Mouse (Mus musculus) intestine, embryonic 15.5 days (tissue): ENCODE results near the gene Slc8a3. TPM values are rescaled to one million over a fixed set of nuclear protein-coding genes. Genes with fewer than 3 reads are reported as not detected.

Experiments
- ATAC-seq: fragments of 200-750 bp; cut with Nextera tagmentation; 2 replicates; pipeline ENCODE4 v1.8.0; 2017; ENCODE audit warnings: moderate TSS enrichment, moderate library complexity
- H3K27ac ChIP-seq: fragments of 300-500 bp; sonication (generic); 2 replicates; pipeline ENCODE4 v1.5.1; 2015; ENCODE audit warnings: mild to moderate bottlenecking, inconsistent platforms
- H3K27me3 ChIP-seq: fragments of 300-500 bp; sonication (generic); replicated peaks from 2 replicates; pipeline ENCODE4 v1.6.1; 2015; ENCODE audit warnings: inconsistent platforms
- H3K36me3 ChIP-seq: fragments of 300-500 bp; sonication (generic); 2 replicates; pipeline ENCODE4 v1.6.1; 2015; ENCODE audit warnings: inconsistent platforms
- H3K4me1 ChIP-seq: fragments of 300-500 bp; sonication (generic); replicated peaks from 2 replicates; pipeline ENCODE4 v1.6.1; 2015; ENCODE audit warnings: inconsistent platforms
- H3K4me2 ChIP-seq: fragments of 300-500 bp; sonication (generic); replicated peaks from 2 replicates; pipeline ENCODE4 v1.6.1; 2015; ENCODE audit warnings: mild to moderate bottlenecking, inconsistent platforms
- H3K4me3 ChIP-seq: fragments of 300-500 bp; sonication (generic); replicated peaks from 2 replicates; pipeline ENCODE4 v1.5.1; 2015; ENCODE audit warnings: inconsistent platforms
- H3K9ac ChIP-seq: fragments of 300-500 bp; sonication (generic); 2 replicates; pipeline ENCODE4 v1.6.1; 2015; ENCODE audit warnings: inconsistent platforms
- H3K9me3 ChIP-seq: fragments of 300-500 bp; sonication (generic); 2 replicates; pipeline ENCODE4 v1.6.1; 2016; ENCODE audit warnings: inconsistent platforms
- WGBS: fragments of 180-500 bp; shearing (Covaris S2); methylation state at CpG from one replicate; pipeline ENCODE4 v1.1.7; 2015; 5-methylcytosine and 5-hydroxymethylcytosine counted together
- polyA plus RNA-seq: library from polyadenylated mRNA; unstranded; fragments of >200 nt; fragmentation: Nextera tagmentation; extraction: Ambion mirVana; gene quantifications from 2 replicates; pipeline ENCODE4 v1.2.1, GENCODE M21; 2015

Slc8a3 gene
- polyA plus RNA-seq, 1 experiment from 2014 or later = 0.40 TPM

DNA sequence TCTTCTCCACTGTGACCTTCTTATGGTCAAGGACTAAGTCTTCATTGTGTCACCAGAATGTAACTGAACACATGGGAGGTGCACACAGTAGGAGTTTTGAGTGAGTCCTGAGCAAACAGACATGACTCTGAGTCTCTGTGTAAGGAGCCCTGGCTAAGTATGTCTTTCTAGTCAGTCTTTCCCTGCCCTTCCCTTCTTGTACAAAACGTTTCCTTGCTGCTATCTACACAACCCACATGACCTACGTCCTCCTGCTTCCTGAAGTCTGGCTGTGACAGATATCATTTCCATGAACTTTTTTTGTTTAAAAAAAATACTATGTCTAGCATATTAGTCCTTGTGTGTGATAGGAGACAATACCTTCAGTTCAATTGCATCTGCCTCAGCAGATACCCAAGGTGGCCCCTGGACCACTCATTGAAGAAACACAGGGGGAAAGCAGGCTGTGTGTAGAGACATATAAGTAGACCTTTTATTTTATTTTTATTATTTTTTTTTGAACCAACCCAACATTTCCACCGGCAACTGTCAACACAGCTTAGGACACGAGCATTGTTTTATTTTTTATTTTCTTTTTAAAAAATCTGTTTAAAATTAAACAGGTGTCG, 135.4 kb downstream of the Slc8a3 start:
- no peak overlapping the region for H3K27ac ChIP-seq
- no peaks in the 10 kb centered on the region for H3K36me3 ChIP-seq
- no peaks in the 10 kb centered on the region for H3K9me3 ChIP-seq
- ATAC-seq = no peak
- 68% methylated on average over 5 of the region's 5 CpGs for WGBS
- H3K4me1 ChIP-seq = no peaks in the 10 kb centered on the region
- H3K4me3 ChIP-seq = no peak overlapping the region
- no peak overlapping the region for H3K4me2 ChIP-seq
- no peaks in the 10 kb centered on the region for H3K27me3 ChIP-seq
- H3K9ac ChIP-seq = no peak overlapping the region

DNA sequence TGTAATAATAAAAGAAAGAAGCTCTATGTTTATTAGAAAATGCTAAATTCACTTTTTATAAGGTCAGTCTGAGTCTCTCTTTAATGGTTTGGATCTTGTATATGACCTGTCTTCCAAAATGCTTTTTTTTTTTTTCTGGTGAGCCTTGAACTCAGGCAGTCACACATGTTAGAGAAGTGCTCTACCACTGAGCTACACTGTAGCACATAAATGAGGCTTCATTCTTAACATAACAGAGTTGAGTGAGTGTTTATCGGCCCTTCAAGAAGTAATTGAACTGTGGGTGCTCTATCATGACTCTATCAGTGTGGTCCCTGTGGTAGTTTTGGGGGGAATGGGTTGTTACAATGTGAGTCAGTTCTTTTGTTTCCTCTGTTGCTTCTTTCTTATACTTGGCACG, 139.0 kb downstream of the Slc8a3 start:
- no peak overlapping the region for H3K9ac ChIP-seq
- no peak overlapping the region for H3K4me2 ChIP-seq
- H3K4me1 ChIP-seq = no peaks in the 10 kb centered on the region
- no peaks in the 10 kb centered on the region for H3K36me3 ChIP-seq
- no peaks in the 10 kb centered on the region for H3K9me3 ChIP-seq
- H3K27me3 ChIP-seq = no peaks in the 10 kb centered on the region
- no peak for ATAC-seq
- no peak overlapping the region for H3K27ac ChIP-seq
- no peak overlapping the region for H3K4me3 ChIP-seq
- WGBS = 84% methylated on average over 2 of the region's 2 CpGs

DNA sequence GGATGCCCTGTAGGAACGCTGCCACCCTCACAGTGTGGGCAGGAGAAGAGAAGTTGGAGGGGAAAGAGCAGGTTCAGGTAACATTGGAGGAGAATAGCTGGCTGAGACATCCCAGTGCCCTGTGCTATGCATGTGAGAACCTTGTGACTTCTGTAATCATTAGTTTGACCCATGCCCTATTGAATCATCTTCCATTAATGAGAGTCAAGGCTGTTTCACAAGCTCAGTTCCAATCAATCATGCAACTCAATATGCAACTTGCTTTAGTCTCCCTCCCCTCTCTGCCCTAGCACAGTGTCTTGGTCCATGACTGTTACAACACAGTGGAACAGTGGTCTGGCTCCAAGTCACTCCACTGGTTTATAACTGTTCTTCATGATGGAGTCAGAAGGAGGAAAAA, 143.3 kb downstream of the Slc8a3 start:
- H3K4me1 ChIP-seq = no peaks in the 10 kb centered on the region
- no peak overlapping the region for H3K27ac ChIP-seq
- H3K9ac ChIP-seq = no peak overlapping the region
- H3K9me3 ChIP-seq = no peaks in the 10 kb centered on the region
- no peak overlapping the region for H3K4me2 ChIP-seq
- no peak for ATAC-seq
- no peak overlapping the region for H3K4me3 ChIP-seq
- WGBS = 67% methylated on average over 1 of the region's 1 CpGs
- no peaks in the 10 kb centered on the region for H3K36me3 ChIP-seq
- H3K27me3 ChIP-seq = no peaks in the 10 kb centered on the region

DNA sequence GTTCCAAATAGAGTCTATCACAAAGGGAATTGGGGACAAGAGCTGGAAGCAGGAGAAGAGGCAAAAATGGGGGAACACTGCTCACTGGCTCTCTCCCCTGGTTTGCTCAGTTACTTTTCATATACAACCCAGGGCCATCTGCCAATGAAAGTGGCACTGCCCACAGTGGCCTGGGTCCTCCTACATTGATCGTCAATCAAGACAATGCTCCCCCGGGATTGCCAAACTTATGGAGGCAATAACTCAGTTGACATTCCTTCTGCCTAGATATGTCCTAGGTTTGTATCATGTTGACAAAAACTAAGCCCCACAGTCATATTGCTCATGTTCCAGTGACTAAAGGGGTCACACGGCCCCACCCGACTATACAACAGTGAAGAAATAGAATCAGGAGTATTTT, 144.0 kb downstream of the Slc8a3 start:
- Histone ChIP-seq H3K27me3 (no peaks in the 10 kb centered on the region), H3K4me3 (no peak overlapping the region), H3K4me1 (no peaks in the 10 kb centered on the region), H3K27ac (no peak overlapping the region), H3K9ac (no peak overlapping the region), H3K36me3 (no peaks in the 10 kb centered on the region), H3K4me2 (no peak overlapping the region), H3K9me3 (no peaks in the 10 kb centered on the region)
- 84% methylated on average over 4 of the region's 4 CpGs for WGBS
- ATAC-seq = no peak

DNA sequence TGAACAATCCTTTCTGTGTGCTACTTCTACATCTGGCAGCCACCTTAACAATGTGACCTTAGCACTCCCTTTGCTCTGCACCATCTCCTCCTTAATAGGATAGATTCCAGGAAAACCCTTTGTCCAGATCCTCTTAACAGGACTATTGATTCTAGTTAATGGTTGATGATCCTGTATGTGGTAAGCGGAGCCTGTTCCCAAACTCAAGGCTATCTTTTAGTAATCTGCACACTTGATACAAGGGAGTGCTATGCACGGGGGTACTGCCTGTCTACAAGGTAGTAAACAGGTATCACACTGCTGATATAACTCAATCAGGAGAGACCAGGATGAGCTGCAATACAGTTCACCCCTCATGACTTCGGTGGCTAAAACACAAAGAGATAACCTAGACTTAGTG, 144.6 kb downstream of the Slc8a3 start:
- 63% methylated on average over 3 of the region's 3 CpGs for WGBS
- Histone ChIP-seq H3K9ac (no peak overlapping the region), H3K27me3 (no peaks in the 10 kb centered on the region), H3K4me3 (no peak overlapping the region), H3K9me3 (no peaks in the 10 kb centered on the region), H3K4me2 (no peak overlapping the region), H3K4me1 (no peaks in the 10 kb centered on the region), H3K36me3 (no peaks in the 10 kb centered on the region), H3K27ac (no peak overlapping the region)
- no peak for ATAC-seq

DNA sequence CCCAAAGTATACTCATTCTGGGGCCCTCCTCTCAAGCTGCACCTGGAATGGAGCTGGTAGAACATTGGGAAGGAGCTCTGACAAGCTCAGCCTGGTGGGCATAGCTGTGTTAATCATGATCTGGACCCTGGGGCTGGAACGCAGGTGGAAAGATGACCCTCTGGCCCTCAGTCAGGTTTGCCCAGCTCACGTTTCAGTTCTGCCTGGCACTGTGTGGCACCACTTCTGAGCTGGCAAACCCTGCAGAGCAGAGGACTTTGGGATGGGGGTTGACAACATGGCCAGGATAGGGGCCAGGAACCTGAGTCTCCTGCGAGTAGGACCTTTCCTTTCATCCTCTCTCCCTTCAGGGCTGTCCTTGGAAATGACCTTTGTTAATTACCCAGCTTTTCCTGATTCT, 146.3 kb downstream of the Slc8a3 start:
- Histone ChIP-seq H3K4me3 (no peak overlapping the region), H3K9me3 (no peaks in the 10 kb centered on the region), H3K4me2 (no peak overlapping the region), H3K27ac (no peak overlapping the region), H3K27me3 (no peaks in the 10 kb centered on the region), H3K9ac (no peak overlapping the region), H3K36me3 (no peaks in the 10 kb centered on the region), H3K4me1 (no peaks in the 10 kb centered on the region)
- ATAC-seq = no peak
- WGBS = 79% methylated on average over 3 of the region's 3 CpGs

DNA sequence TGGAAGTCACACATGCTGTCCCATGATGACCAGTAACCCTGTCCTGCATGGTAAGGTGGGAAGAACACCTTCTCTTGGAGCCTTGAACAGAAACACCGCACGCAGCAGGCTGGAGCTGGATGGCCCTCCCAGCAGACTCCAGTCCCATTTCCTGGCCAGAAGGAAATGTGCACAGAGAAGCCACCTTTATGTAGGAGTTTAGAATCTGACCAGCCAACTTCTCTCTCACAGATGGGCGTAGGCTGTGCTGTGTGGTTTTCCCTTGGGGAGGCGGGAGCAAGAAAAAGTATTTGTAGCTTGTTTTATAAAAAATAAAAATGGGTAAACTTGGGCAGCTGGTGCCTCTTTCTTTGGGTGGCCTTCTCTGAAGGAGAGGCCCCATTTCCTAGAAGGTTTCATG, 146.9 kb downstream of the Slc8a3 start:
- Histone ChIP-seq H3K9ac (no peak overlapping the region), H3K36me3 (no peaks in the 10 kb centered on the region), H3K9me3 (no peaks in the 10 kb centered on the region), H3K4me1 (no peaks in the 10 kb centered on the region), H3K27me3 (no peaks in the 10 kb centered on the region), H3K27ac (no peak overlapping the region), H3K4me3 (no peak overlapping the region), H3K4me2 (no peak overlapping the region)
- WGBS = 94% methylated on average over 4 of the region's 4 CpGs
- ATAC-seq = no peak

- no peaks in the 10 kb centered on the region for H3K36me3 ChIP-seq
- H3K4me3 ChIP-seq = no peak overlapping the region
- no peaks in the 10 kb centered on the region for H3K27me3 ChIP-seq
- ATAC-seq = no peak
- no peaks in the 10 kb centered on the region for H3K9me3 ChIP-seq
- H3K4me1 ChIP-seq = no peaks in the 10 kb centered on the region
- no peak overlapping the region for H3K27ac ChIP-seq
- H3K4me2 ChIP-seq = no peak overlapping the region
- 84% methylated on average over 2 of the region's 2 CpGs for WGBS
- H3K9ac ChIP-seq = no peak overlapping the region
Observed at GRCm38 (mm10) chr12:81184967-81185366, 148.0 kb downstream of the Slc8a3 start.

DNA sequence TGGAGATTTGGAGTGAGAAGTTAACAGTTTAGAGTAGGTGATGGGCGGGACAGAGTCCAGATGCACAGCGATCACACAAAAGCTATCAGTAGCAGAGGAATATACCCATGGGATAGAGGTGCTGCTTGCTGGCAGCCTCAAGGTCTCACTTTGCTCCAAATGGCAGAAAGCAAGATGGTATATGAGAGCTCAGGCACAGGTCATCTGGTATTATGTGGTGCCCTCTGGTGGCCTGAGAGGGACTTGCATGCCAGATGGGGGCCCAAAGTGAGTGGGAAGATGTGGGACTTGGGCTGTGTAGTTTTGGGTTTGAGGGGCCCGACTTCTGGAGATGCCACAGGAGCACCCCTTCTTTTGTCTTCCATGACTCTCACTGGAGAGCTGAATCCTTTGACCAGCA, 150.9 kb downstream of the Slc8a3 start:
- Histone ChIP-seq H3K4me3 (no peak overlapping the region), H3K36me3 (no peaks in the 10 kb centered on the region), H3K27me3 (no peaks in the 10 kb centered on the region), H3K9me3 (no peaks in the 10 kb centered on the region), H3K9ac (no peak overlapping the region), H3K27ac (no peak overlapping the region), H3K4me1 (no peaks in the 10 kb centered on the region), H3K4me2 (no peak overlapping the region)
- WGBS = 61% methylated on average over 3 of the region's 3 CpGs
- ATAC-seq = 0 out of 2 replicates have a peak, but pooled peaks have one; percentile 23

- Histone ChIP-seq H3K9ac (no peak overlapping the region), H3K27ac (no peak overlapping the region), H3K4me3 (no peak overlapping the region), H3K27me3 (no peaks in the 10 kb centered on the region), H3K4me1 (no peaks in the 10 kb centered on the region), H3K36me3 (no peaks in the 10 kb centered on the region), H3K4me2 (no peak overlapping the region), H3K9me3 (no peaks in the 10 kb centered on the region)
- 44% methylated on average over 9 of the region's 9 CpGs for WGBS
- ATAC-seq = no peak
Observed at GRCm38 (mm10) chr12:81175252-81175651, 157.7 kb downstream of the Slc8a3 start.

- no peak overlapping the region for H3K4me3 ChIP-seq
- no peaks in the 10 kb centered on the region for H3K36me3 ChIP-seq
- no peak overlapping the region for H3K9ac ChIP-seq
- H3K4me2 ChIP-seq = no peak overlapping the region
- no peaks in the 10 kb centered on the region for H3K9me3 ChIP-seq
- no peaks in the 10 kb centered on the region for H3K27me3 ChIP-seq
- ATAC-seq = no peak
- WGBS = 91% methylated on average over 4 of the region's 4 CpGs
- no peaks in the 10 kb centered on the region for H3K4me1 ChIP-seq
- H3K27ac ChIP-seq = no peak overlapping the region
Observed at GRCm38 (mm10) chr12:81173893-81174292, 159.1 kb downstream of the Slc8a3 start.

DNA sequence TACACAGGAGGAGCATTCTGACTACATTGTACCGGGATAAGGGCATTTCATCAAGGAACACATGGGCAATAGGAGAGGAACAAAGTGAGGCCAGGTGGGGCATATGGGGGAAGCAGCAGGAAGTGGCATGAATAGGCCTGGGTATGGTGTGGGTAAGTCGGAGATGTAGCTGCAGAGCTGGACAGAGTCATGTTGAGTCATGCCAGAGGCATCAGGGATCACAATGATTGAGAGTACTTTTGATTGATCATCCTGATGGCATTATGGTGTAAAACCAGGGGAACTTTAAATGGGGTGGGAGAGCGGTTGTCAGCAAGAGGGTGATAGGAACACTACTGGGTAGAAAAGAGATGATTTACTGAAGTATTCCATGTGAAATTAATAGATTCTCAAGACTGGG, 160.0 kb downstream of the Slc8a3 start:
- Histone ChIP-seq H3K4me3 (no peak overlapping the region), H3K9me3 (no peaks in the 10 kb centered on the region), H3K4me2 (no peak overlapping the region), H3K4me1 (no peaks in the 10 kb centered on the region), H3K9ac (no peak overlapping the region), H3K36me3 (no peaks in the 10 kb centered on the region), H3K27me3 (no peaks in the 10 kb centered on the region), H3K27ac (no peak overlapping the region)
- no peak for ATAC-seq
- WGBS = 88% methylated on average over 3 of the region's 3 CpGs

DNA sequence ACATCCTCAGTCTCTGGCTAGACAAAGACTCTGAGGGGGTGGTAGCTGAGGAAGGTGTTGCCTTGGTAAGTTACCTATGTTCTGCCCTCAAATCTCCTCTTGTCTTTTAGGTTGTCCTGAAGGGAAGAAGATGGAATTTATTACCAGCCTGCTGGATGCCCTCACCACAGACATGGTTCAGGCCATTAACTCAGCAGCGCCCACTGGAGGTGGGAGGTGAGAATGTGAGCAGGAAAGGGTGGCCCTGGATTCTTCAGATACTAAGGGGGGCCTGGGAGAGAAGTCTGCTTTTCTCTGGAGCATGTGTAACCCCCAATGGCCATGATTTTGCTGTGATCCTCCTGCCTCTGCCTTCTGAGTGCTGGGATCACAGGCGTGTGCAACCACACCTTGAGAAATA, 162.9 kb downstream of the Slc8a3 start:
- Histone ChIP-seq H3K4me1 (no peaks in the 10 kb centered on the region; the same call in 1 of the 2 replicates), H3K27me3 (no peaks in the 10 kb centered on the region), H3K9me3 (no peaks in the 10 kb centered on the region), H3K4me2 (no peak overlapping the region), H3K27ac (no peak overlapping the region), H3K36me3 (no peaks in the 10 kb centered on the region), H3K9ac (no peak overlapping the region), H3K4me3 (no peak overlapping the region)
- WGBS = 87% methylated on average over 2 of the region's 2 CpGs
- ATAC-seq = no peak
